Mouse (Mus musculus) bone marrow macrophage, adult 2 months (primary cell): ENCODE measurements around the gene 2610318N02Rik.

Source experiments
- CTCF ChIP-seq: IDR thresholded peaks from 2 replicates; pipeline ENCODE4 v1.5.1; 2012; ENCODE audit warnings: low read depth, mild to moderate bottlenecking, low read length, moderate library complexity
- POLR2A ChIP-seq: IDR thresholded peaks from 2 replicates; pipeline ENCODE4 v1.6.1; 2012; ENCODE audit warnings: mild to moderate bottlenecking, low read depth, low read length, borderline replicate concordance

- TF ChIP-seq CTCF (no peak), POLR2A (no peak)
These were observed 54.3 kb downstream of the 2610318N02Rik start for GRCm38 (mm10) chr16:17070716-17071115.
